Mouse (Mus musculus): Measurements from ENCODE around the gene Baz2a. TPM values are rescaled to one million over a fixed set of nuclear protein-coding genes. Genes with fewer than 3 reads are reported as not detected.
A peak's percentile ranks its signal among the peaks of the same experiment; 100 is the strongest.
"Not testable (repeated sequence)": the region's sequence is repeated elsewhere in the genome, so short reads cannot be mapped to it uniquely, and the experiment has no call there.

Gene Baz2a
- total RNA-seq, 1 experiment from 2014 or later, result 23.1 TPM

GRCm38 (mm10) chr10:128097587-128097971 lies 6.2 kb downstream of the Baz2a start:
- 0 out of 2 replicates have a peak, but pooled peaks have one; percentile 8 for ATAC-seq (replicated peaks; ENCODE audit: low read depth, poor library complexity, severe bottlenecking)

DNA sequence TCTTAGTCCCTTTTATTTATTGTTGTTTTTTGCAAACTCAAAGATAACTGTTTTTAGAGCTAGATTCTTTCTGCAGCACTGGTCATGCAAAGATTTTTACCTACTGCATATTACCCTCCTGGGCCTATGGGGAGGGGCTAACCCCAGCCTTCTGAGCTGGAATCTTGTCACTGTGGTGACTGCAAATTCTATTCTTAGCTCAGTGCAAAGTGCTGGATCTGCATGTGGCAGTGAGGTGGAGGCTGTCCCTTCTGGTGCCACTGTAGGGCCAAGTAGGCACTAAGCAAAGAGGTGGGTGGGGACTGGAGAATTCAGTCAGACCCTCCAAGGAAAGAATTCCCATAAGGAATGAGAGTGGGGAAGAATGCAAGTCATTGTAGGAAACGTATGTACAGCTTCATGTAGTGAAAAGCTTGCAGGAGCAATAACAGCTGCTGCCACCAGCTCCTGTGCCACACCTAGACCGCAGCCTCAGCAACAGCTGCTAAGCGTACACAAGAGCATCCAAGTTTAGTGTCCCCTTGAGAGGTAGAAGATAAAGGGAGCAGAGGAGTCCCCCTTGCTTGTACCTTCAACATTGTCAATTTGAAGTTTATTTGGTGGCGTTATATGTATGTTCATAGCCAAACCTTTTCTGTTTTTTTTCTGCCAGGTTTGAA lies 18.9 kb downstream of the Baz2a start:
- ATAC-seq (replicated peaks; ENCODE audit: low read depth, poor library complexity, severe bottlenecking), result no peak

DNA sequence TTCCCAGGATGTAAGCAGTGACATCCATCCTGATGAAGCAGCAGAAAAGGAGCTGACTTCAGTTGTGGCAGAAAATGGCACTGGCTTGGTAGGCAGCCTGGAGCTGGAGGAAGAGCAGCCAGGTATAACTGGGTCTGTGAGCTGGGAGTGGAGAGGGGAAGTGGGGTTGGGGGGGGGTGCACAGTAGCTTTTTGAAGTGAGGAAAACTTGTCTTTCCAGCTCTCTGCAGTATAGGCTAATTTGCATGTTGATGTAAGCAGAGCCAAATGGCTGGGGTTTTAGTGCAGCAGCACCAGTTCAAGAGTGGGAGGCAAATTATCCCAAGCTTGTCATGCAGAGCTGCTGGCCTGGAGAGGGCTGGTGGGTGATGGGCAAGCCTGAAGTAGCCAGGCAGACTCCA lies 19.9 kb downstream of the Baz2a start:
- ATAC-seq (replicated peaks; ENCODE audit: low read depth, poor library complexity, severe bottlenecking), result no peak

DNA sequence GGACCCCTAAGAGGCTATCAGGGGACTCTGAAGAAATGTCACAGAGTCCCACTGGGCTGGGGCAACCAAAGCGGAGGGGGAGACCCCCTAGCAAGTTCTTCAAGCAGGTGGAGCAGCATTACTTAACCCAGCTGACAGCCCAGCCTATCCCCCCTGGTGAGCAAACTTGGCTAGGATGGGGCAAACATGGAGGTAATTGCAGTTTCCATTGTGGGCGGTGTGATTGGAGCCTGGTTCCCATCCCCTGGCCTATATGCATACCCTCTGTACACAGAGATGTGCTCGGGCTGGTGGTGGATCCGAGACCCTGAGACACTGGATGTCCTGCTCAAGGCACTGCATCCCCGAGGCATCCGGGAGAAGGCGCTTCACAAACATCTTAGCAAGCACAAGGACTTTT lies 32.5 kb downstream of the Baz2a start:
- ATAC-seq (replicated peaks; ENCODE audit: low read depth, poor library complexity, severe bottlenecking), result no peak

DNA sequence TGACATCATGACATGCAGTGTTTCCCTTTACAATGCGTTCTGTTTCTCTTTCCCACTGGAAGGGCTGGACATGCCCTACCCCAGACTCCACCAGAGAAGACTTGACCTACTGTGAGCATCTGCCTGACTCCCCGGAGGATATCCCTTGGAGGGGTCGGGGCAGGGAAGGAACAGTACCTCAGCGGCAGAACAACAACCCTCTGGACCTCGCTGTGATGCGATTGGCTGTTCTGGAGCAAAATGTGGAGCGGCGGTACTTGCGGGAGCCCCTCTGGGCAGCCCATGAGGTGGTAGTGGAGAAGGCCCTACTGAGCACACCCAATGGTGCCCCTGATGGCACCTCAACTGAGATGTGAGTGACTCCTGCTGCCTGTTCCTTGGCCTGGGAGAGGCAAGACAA lies 33.5 kb downstream of the Baz2a start:
- ATAC-seq (replicated peaks; ENCODE audit: low read depth, poor library complexity, severe bottlenecking), result no peak

- no peak for ATAC-seq (replicated peaks; ENCODE audit: low read depth, poor library complexity, severe bottlenecking)
These were observed 34.6 kb downstream of the Baz2a start for GRCm38 (mm10) chr10:128125951-128126350.

- no peak for ATAC-seq (replicated peaks; ENCODE audit: low read depth, poor library complexity, severe bottlenecking)
These were observed 36.1 kb downstream of the Baz2a start for GRCm38 (mm10) chr10:128127497-128127896.

DNA sequence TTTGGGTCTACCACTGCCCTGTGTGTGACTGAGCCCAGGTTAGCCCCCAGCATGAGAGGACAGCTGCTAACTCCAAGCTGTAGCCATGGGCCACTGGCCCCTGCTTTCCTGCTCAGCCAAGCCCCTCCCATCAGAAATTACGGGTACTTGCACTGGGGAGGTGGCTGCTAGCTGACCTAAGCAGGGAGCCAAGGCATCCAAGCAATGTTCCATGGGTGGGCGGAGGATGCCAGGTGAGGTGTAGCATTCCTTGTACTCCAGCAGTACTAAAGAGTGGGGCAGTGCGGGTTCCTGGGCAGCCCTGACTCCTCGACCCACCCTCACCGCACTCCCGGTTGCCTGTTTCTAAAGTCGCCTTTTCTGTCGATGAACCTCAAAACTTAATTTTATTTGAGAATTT lies 36.8 kb downstream of the Baz2a start:
- no peak for ATAC-seq (replicated peaks; ENCODE audit: low read depth, poor library complexity, severe bottlenecking)

DNA sequence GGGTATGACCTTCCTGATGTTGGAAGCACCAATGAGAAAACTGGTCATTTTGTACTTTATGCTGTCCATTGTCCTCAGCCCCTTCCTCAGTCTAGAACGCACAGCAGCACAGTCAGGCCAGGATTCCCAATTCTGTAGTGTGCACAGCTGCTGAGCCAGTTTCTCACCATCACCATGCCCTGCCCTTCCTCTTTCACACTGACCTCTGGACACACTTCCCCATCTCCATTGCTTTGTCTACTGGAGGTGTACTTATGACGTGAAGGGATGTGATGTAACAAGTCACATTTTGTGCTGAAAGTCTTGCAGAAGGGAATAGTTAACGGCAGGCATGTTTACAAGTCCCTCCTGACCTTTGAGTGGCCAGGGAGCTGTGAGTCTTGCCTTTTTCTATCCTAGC lies 39.9 kb downstream of the Baz2a start:
- ATAC-seq (replicated peaks; ENCODE audit: low read depth, poor library complexity, severe bottlenecking), result peak; percentile 63

GRCm38 (mm10) chr10:128131812-128132211 lies 40.4 kb downstream of the Baz2a start:
- no peak for ATAC-seq (replicated peaks; ENCODE audit: low read depth, poor library complexity, severe bottlenecking)

- no peak for ATAC-seq (replicated peaks; ENCODE audit: low read depth, poor library complexity, severe bottlenecking)
These were observed 42.4 kb downstream of the Baz2a start for GRCm38 (mm10) chr10:128133650-128134332.

DNA sequence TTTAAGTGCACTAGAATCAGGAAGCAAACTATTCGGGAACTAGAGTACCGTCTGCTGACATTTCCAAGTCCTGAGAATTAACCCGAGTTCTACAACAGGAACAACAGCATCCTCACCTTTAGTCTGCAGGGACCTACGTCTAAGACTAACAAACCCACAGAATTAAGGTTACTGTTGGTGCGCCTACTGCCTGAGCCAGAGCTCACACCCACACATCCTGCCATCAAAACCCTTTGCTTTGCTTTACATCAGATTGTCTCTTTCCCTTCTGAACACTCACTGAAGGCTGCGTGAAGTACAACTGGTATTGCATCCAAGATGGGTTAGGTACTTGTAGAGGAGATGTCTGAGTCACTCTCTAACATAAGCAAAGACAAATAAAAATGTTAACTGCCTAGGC lies 44.0 kb downstream of the Baz2a start:
- ATAC-seq (replicated peaks; ENCODE audit: low read depth, poor library complexity, severe bottlenecking), result no peak

DNA sequence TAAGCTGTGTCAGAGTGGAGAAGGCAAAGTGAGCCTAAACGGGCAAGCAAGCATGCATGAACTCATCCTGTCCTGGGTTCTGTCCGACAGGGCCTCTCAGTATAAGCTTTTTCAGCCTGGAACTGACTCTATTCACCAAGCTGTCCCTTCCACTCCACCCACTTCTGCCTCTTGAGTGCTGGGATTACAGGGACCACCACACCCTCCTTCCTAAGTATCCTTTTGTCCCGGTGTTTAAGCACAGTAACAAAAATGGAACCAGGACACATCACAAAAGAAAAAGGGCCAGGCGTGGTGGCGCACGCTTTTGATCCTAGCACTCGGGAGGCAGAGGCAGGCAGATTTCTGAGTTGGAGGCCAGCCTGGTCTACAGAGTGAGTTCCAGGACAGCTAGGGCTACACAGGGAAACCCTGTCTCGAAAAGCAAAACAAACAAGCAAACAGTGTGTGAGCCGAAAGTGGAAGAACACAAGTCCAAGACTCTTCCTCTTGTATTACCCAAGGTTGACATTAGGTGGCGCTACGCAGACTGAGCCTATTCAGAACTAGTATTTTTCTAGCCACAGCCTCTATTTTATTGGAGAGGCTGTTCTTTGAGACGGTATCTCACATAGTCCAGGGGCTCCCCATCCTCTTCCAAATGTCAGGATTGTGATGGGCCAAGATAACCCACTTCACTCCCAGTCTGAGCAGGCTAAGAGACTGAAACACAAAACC lies 49.0 kb downstream of the Baz2a start:
- ATAC-seq (replicated peaks; ENCODE audit: low read depth, poor library complexity, severe bottlenecking), result peak; percentile 88

DNA sequence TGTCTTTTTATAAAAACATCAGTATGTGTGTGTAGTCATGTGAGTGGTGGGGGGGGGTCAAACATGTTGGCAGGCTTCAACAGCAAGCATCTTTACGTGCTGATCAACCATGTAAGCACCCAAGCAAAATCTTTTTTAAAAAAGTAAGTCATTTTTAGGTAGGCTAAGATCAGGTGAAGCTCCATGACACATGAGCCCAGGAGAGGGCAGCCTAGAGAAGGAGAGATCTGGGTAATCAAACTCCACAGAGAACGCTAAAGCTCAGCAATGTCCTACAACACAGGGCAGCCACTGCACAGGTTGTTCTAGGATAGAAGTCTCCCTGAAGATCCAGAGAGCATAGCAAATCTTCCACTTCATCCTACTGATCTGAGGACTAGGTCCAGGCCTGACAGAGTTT lies 50.8 kb downstream of the Baz2a start:
- no peak for ATAC-seq (replicated peaks; ENCODE audit: low read depth, poor library complexity, severe bottlenecking)

GRCm38 (mm10) chr10:128143659-128144058 lies 52.3 kb downstream of the Baz2a start:
- no peak for ATAC-seq (replicated peaks; ENCODE audit: low read depth, poor library complexity, severe bottlenecking)

GRCm38 (mm10) chr10:128144961-128145360 lies 53.6 kb downstream of the Baz2a start:
- no peak for ATAC-seq (replicated peaks; ENCODE audit: low read depth, poor library complexity, severe bottlenecking)

GRCm38 (mm10) chr10:128148789-128149365 lies 57.5 kb downstream of the Baz2a start:
- no peak for ATAC-seq (replicated peaks; ENCODE audit: low read depth, poor library complexity, severe bottlenecking)

- ATAC-seq (replicated peaks; ENCODE audit: low read depth, poor library complexity, severe bottlenecking), result peak; percentile 99
These were observed 58.2 kb downstream of the Baz2a start for GRCm38 (mm10) chr10:128149592-128149991.

GRCm38 (mm10) chr10:128150941-128151340 lies 59.6 kb downstream of the Baz2a start:
- ATAC-seq (replicated peaks; ENCODE audit: low read depth, poor library complexity, severe bottlenecking), result no peak

GRCm38 (mm10) chr10:128153978-128154377 lies 62.6 kb downstream of the Baz2a start:
- no peak for ATAC-seq (replicated peaks; ENCODE audit: low read depth, poor library complexity, severe bottlenecking)

GRCm38 (mm10) chr10:128165726-128166125 lies 74.3 kb downstream of the Baz2a start:
- not testable (repeated sequence) for ATAC-seq (replicated peaks; ENCODE audit: low read depth, poor library complexity, severe bottlenecking)

All from common myeloid progenitor, adult 5-6 weeks (primary cell).